Mouse (Mus musculus): ENCODE measurements at regions not wholly inside any gene's neighbourhood (a gene's known extent, or its start where the extent isn't known, plus 50 kb on each side); places are given as distances from the start of the nearest gene placed in this dataset.

GRCm38 (mm10) chr14:61945659-61946058, 338.4 kb downstream of the Kcnrg start:
- no peak overlapping the region for H3K4me3 ChIP-seq (ENCODE audit: low read depth, low read length)
- H3K9me3 ChIP-seq (replicated peaks): no peaks in the 10 kb centered on the region
- no peak for ATAC-seq (ENCODE audit: extremely low read depth, insufficient number of reproducible peaks, low FRiP score, poor library complexity, severe bottlenecking)
- no peaks in the 10 kb centered on the region for H3K36me3 ChIP-seq (replicated peaks)
- H3K4me1 ChIP-seq (ENCODE audit: insufficient read depth, low read depth, low read length): no peaks in the 10 kb centered on the region
- no peak for DNase-seq (ENCODE audit: low spot score)
- peaks cover 4% of the 10 kb centered on the region; the same call in 1 of the 2 replicates for H3K27me3 ChIP-seq (ENCODE audit: insufficient read depth, low read length)
- TF ChIP-seq CTCF (IDR thresholded peaks at IDR 0.05; ENCODE audit: low read depth, low read length) (no peak), GATA2 (IDR thresholded peaks at IDR 0.05; ENCODE audit: borderline replicate concordance, low read depth, low read length) (no peak), GATA1 (IDR thresholded peaks at IDR 0.05; ENCODE audit: borderline replicate concordance, low read length) (no peak), TAL1 (conservative IDR thresholded peaks at IDR 0.05; ENCODE audit: low read depth, low read length) (no peak), POLR2AphosphoS5 (IDR thresholded peaks at IDR 0.05; ENCODE audit: insufficient replicate concordance, low read depth, low read length) (no peak)

- Histone ChIP-seq H3K9me3 (replicated peaks) (no peaks in the 10 kb centered on the region), H3K4me1 (ENCODE audit: insufficient read depth, low read depth, low read length) (no peaks in the 10 kb centered on the region), H3K27me3 (ENCODE audit: insufficient read depth, low read length) (peaks cover 4% of the 10 kb centered on the region; the same call in 1 of the 2 replicates), H3K4me3 (ENCODE audit: low read depth, low read length) (no peak overlapping the region), H3K36me3 (replicated peaks) (no peaks in the 10 kb centered on the region)
- no peak for ATAC-seq (ENCODE audit: extremely low read depth, insufficient number of reproducible peaks, low FRiP score, poor library complexity, severe bottlenecking)
- no peak for TF ChIP-seq POLR2AphosphoS5 (IDR thresholded peaks at IDR 0.05; ENCODE audit: insufficient replicate concordance, low read depth, low read length)
- TF ChIP-seq GATA1 (IDR thresholded peaks at IDR 0.05; ENCODE audit: borderline replicate concordance, low read length): no peak
- TF ChIP-seq TAL1 (conservative IDR thresholded peaks at IDR 0.05; ENCODE audit: low read depth, low read length): no peak
- TF ChIP-seq CTCF (IDR thresholded peaks at IDR 0.05; ENCODE audit: low read depth, low read length): no peak
- no peak for TF ChIP-seq GATA2 (IDR thresholded peaks at IDR 0.05; ENCODE audit: borderline replicate concordance, low read depth, low read length)
- no peak for DNase-seq (ENCODE audit: low spot score)
Measured at GRCm38 (mm10) chr14:61949446-61949845, 342.2 kb downstream of the Kcnrg start.

GRCm38 (mm10) chr14:61950004-61950403, 342.4 kb upstream of the Rnaseh2b start:
- H3K36me3 ChIP-seq (replicated peaks): no peaks in the 10 kb centered on the region
- ATAC-seq (ENCODE audit: extremely low read depth, insufficient number of reproducible peaks, low FRiP score, poor library complexity, severe bottlenecking) (no peak), DNase-seq (ENCODE audit: low spot score) (no peak)
- peaks cover 4% of the 10 kb centered on the region; the same call in 1 of the 2 replicates for H3K27me3 ChIP-seq (ENCODE audit: insufficient read depth, low read length)
- no peak for TF ChIP-seq GATA2 (IDR thresholded peaks at IDR 0.05; ENCODE audit: borderline replicate concordance, low read depth, low read length)
- no peak for TF ChIP-seq GATA1 (IDR thresholded peaks at IDR 0.05; ENCODE audit: borderline replicate concordance, low read length)
- TF ChIP-seq TAL1 (conservative IDR thresholded peaks at IDR 0.05; ENCODE audit: low read depth, low read length): no peak
- TF ChIP-seq CTCF (IDR thresholded peaks at IDR 0.05; ENCODE audit: low read depth, low read length): no peak
- no peak for TF ChIP-seq POLR2AphosphoS5 (IDR thresholded peaks at IDR 0.05; ENCODE audit: insufficient replicate concordance, low read depth, low read length)
- H3K9me3 ChIP-seq (replicated peaks): no peaks in the 10 kb centered on the region
- H3K4me3 ChIP-seq (ENCODE audit: low read depth, low read length): no peak overlapping the region
- no peaks in the 10 kb centered on the region for H3K4me1 ChIP-seq (ENCODE audit: insufficient read depth, low read depth, low read length)

- peaks cover 2% of the 10 kb centered on the region; the same call in 1 of the 2 replicates for H3K27me3 ChIP-seq (ENCODE audit: insufficient read depth, low read length)
- ATAC-seq (ENCODE audit: extremely low read depth, insufficient number of reproducible peaks, low FRiP score, poor library complexity, severe bottlenecking): no peak
- H3K4me3 ChIP-seq (ENCODE audit: low read depth, low read length): no peak overlapping the region
- no peaks in the 10 kb centered on the region for H3K9me3 ChIP-seq (replicated peaks)
- TF ChIP-seq GATA1 (IDR thresholded peaks at IDR 0.05; ENCODE audit: borderline replicate concordance, low read length): no peak
- TF ChIP-seq CTCF (IDR thresholded peaks at IDR 0.05; ENCODE audit: low read depth, low read length): no peak
- no peak for TF ChIP-seq POLR2AphosphoS5 (IDR thresholded peaks at IDR 0.05; ENCODE audit: insufficient replicate concordance, low read depth, low read length)
- TF ChIP-seq GATA2 (IDR thresholded peaks at IDR 0.05; ENCODE audit: borderline replicate concordance, low read depth, low read length): no peak
- TF ChIP-seq TAL1 (conservative IDR thresholded peaks at IDR 0.05; ENCODE audit: low read depth, low read length): no peak
- H3K4me1 ChIP-seq (ENCODE audit: insufficient read depth, low read depth, low read length): no peaks in the 10 kb centered on the region
- no peak for DNase-seq (ENCODE audit: low spot score)
- no peaks in the 10 kb centered on the region for H3K36me3 ChIP-seq (replicated peaks)
Measured at GRCm38 (mm10) chr14:61953029-61953428, 339.4 kb upstream of the Rnaseh2b start.

GRCm38 (mm10) chr14:61955416-61955815, 337.0 kb upstream of the Rnaseh2b start:
- TF ChIP-seq POLR2AphosphoS5 (IDR thresholded peaks at IDR 0.05; ENCODE audit: insufficient replicate concordance, low read depth, low read length) (no peak), TAL1 (conservative IDR thresholded peaks at IDR 0.05; ENCODE audit: low read depth, low read length) (no peak), GATA1 (IDR thresholded peaks at IDR 0.05; ENCODE audit: borderline replicate concordance, low read length) (no peak), CTCF (IDR thresholded peaks at IDR 0.05; ENCODE audit: low read depth, low read length) (no peak), GATA2 (IDR thresholded peaks at IDR 0.05; ENCODE audit: borderline replicate concordance, low read depth, low read length) (no peak)
- peaks cover 3% of the 10 kb centered on the region for H3K27me3 ChIP-seq (ENCODE audit: insufficient read depth, low read length)
- ATAC-seq (ENCODE audit: extremely low read depth, insufficient number of reproducible peaks, low FRiP score, poor library complexity, severe bottlenecking) (no peak), DNase-seq (ENCODE audit: low spot score) (no peak)
- no peaks in the 10 kb centered on the region for H3K9me3 ChIP-seq (replicated peaks)
- H3K36me3 ChIP-seq (replicated peaks): no peaks in the 10 kb centered on the region
- H3K4me1 ChIP-seq (ENCODE audit: insufficient read depth, low read depth, low read length): no peaks in the 10 kb centered on the region
- H3K4me3 ChIP-seq (ENCODE audit: low read depth, low read length): no peak overlapping the region

- Histone ChIP-seq H3K27me3 (ENCODE audit: insufficient read depth, low read length) (peaks cover 3% of the 10 kb centered on the region), H3K4me1 (ENCODE audit: insufficient read depth, low read depth, low read length) (no peaks in the 10 kb centered on the region), H3K4me3 (ENCODE audit: low read depth, low read length) (no peak overlapping the region), H3K36me3 (replicated peaks) (no peaks in the 10 kb centered on the region), H3K9me3 (replicated peaks) (no peaks in the 10 kb centered on the region)
- TF ChIP-seq POLR2AphosphoS5 (IDR thresholded peaks at IDR 0.05; ENCODE audit: insufficient replicate concordance, low read depth, low read length) (no peak), CTCF (IDR thresholded peaks at IDR 0.05; ENCODE audit: low read depth, low read length) (no peak), TAL1 (conservative IDR thresholded peaks at IDR 0.05; ENCODE audit: low read depth, low read length) (no peak), GATA1 (IDR thresholded peaks at IDR 0.05; ENCODE audit: borderline replicate concordance, low read length) (no peak), GATA2 (IDR thresholded peaks at IDR 0.05; ENCODE audit: borderline replicate concordance, low read depth, low read length) (no peak)
- ATAC-seq (ENCODE audit: extremely low read depth, insufficient number of reproducible peaks, low FRiP score, poor library complexity, severe bottlenecking) (no peak), DNase-seq (ENCODE audit: low spot score) (no peak)
Measured at GRCm38 (mm10) chr14:61960243-61960957, 332.0 kb upstream of the Rnaseh2b start.

Measured in G1E (cell line).